Mouse (Mus musculus): ENCODE results near the gene St3gal4. TPM values are rescaled to one million over a fixed set of nuclear protein-coding genes. Genes with fewer than 3 reads are reported as not detected.
A peak's percentile ranks its signal among the peaks of the same experiment; 100 is the strongest.

St3gal4 gene
- total and polyA plus RNA-seq, 2 experiments from 2014 or later = 19.6 to 29.8 TPM

GRCm38 (mm10) chr9:35116391-35117381 lies 2.4 kb downstream of the St3gal4 start:
- Histone ChIP-seq H3K4me2 (ENCODE audit: low read depth, low read length, poor library complexity, severe bottlenecking) (peak overlapping the region; percentile 86), H3K9me3 (ENCODE audit: low read length) (no peaks in the 10 kb centered on the region), H3K9ac (replicated peaks; ENCODE audit: low read length, poor library complexity, severe bottlenecking) (peak overlapping the region; percentile 71), H3K27me3 (ENCODE audit: insufficient read depth, low read length) (no peaks in the 10 kb centered on the region), H3K27ac (ENCODE audit: low read depth, low read length) (peak overlapping the region; percentile 73), H3K36me3 (ENCODE audit: insufficient read depth, low read length) (no peaks in the 10 kb centered on the region), H3K4me1 (ENCODE audit: insufficient read depth, low read length) (peaks cover 6% of the 10 kb centered on the region), H3K4me3 (ENCODE audit: low read depth, low read length) (peak overlapping the region; percentile 80)
- DNase-seq (ENCODE audit: low spot score) (peak; percentile 86), ATAC-seq (ENCODE audit: low FRiP score) (peak; percentile 92)
- no peak for TF ChIP-seq CTCF (IDR thresholded peaks at IDR 0.05)
- under 1% methylated on average over 76 of the region's 84 CpGs for WGBS

- ATAC-seq (ENCODE audit: low FRiP score) (0 out of 2 replicates have a peak, but pooled peaks have one; percentile 3), DNase-seq (ENCODE audit: low spot score) (no peak)
- peak overlapping the region; percentile 86 for H3K4me2 ChIP-seq (ENCODE audit: low read depth, low read length, poor library complexity, severe bottlenecking)
- no peaks in the 10 kb centered on the region for H3K9me3 ChIP-seq (ENCODE audit: low read length)
- H3K9ac ChIP-seq (replicated peaks; ENCODE audit: low read length, poor library complexity, severe bottlenecking) = peak overlapping the region; percentile 71
- H3K4me3 ChIP-seq (ENCODE audit: low read depth, low read length) = peak overlapping the region; percentile 80
- WGBS = 41% methylated on average over 4 of the region's 4 CpGs
- no peak overlapping the region for H3K27ac ChIP-seq (ENCODE audit: low read depth, low read length)
- no peak for TF ChIP-seq CTCF (IDR thresholded peaks at IDR 0.05)
- no peaks in the 10 kb centered on the region for H3K27me3 ChIP-seq (ENCODE audit: insufficient read depth, low read length)
- H3K36me3 ChIP-seq (ENCODE audit: insufficient read depth, low read length) = no peaks in the 10 kb centered on the region
- H3K4me1 ChIP-seq (ENCODE audit: insufficient read depth, low read length) = peaks cover 6% of the 10 kb centered on the region
These were observed 3.3 kb downstream of the St3gal4 start for GRCm38 (mm10) chr9:35115804-35116203.

GRCm38 (mm10) chr9:35115299-35115698 lies 3.8 kb downstream of the St3gal4 start:
- WGBS = 68% methylated on average over 3 of the region's 4 CpGs
- no peak for ATAC-seq (ENCODE audit: low FRiP score)

GRCm38 (mm10) chr9:35114234-35114633 lies 4.8 kb downstream of the St3gal4 start:
- Histone ChIP-seq H3K4me1 (ENCODE audit: insufficient read depth, low read length) (peaks cover 6% of the 10 kb centered on the region), H3K36me3 (ENCODE audit: insufficient read depth, low read length) (no peaks in the 10 kb centered on the region), H3K9ac (replicated peaks; ENCODE audit: low read length, poor library complexity, severe bottlenecking) (no peak overlapping the region), H3K27ac (ENCODE audit: low read depth, low read length) (no peak overlapping the region), H3K27me3 (ENCODE audit: insufficient read depth, low read length) (no peaks in the 10 kb centered on the region), H3K9me3 (ENCODE audit: low read length) (no peaks in the 10 kb centered on the region), H3K4me2 (ENCODE audit: low read depth, low read length, poor library complexity, severe bottlenecking) (no peak overlapping the region), H3K4me3 (ENCODE audit: low read depth, low read length) (no peak overlapping the region)
- no peak for ATAC-seq (ENCODE audit: low FRiP score)
- no peak for TF ChIP-seq CTCF (IDR thresholded peaks at IDR 0.05)
- 89% methylated on average over 3 of the region's 3 CpGs for WGBS
- no peak for DNase-seq (ENCODE audit: low spot score)

More at GRCm38 (mm10) chr9:35115299-35115698, 3.8 kb downstream of the St3gal4 start:
- Histone ChIP-seq H3K9ac (replicated peaks; ENCODE audit: low read length, poor library complexity, severe bottlenecking) (no peak overlapping the region), H3K4me2 (ENCODE audit: low read depth, low read length, poor library complexity, severe bottlenecking) (peak overlapping the region; percentile 86; the same call in 1 of the 2 replicates), H3K4me1 (ENCODE audit: insufficient read depth, low read length) (peaks cover 6% of the 10 kb centered on the region), H3K27me3 (ENCODE audit: insufficient read depth, low read length) (no peaks in the 10 kb centered on the region), H3K9me3 (ENCODE audit: low read length) (no peaks in the 10 kb centered on the region), H3K4me3 (ENCODE audit: low read depth, low read length) (no peak overlapping the region), H3K27ac (ENCODE audit: low read depth, low read length) (no peak overlapping the region), H3K36me3 (ENCODE audit: insufficient read depth, low read length) (no peaks in the 10 kb centered on the region)
- no peak for DNase-seq (ENCODE audit: low spot score)
- no peak for TF ChIP-seq CTCF (IDR thresholded peaks at IDR 0.05)

- WGBS = 35% methylated on average over 19 of the region's 19 CpGs
- Histone ChIP-seq H3K4me2 (ENCODE audit: low read depth, low read length, poor library complexity, severe bottlenecking) (peak overlapping the region; percentile 12; the same call in 1 of the 2 replicates), H3K27me3 (ENCODE audit: insufficient read depth, low read length) (no peaks in the 10 kb centered on the region), H3K9ac (replicated peaks; ENCODE audit: low read length, poor library complexity, severe bottlenecking) (no peak overlapping the region), H3K36me3 (ENCODE audit: insufficient read depth, low read length) (no peaks in the 10 kb centered on the region), H3K27ac (ENCODE audit: low read depth, low read length) (no peak overlapping the region), H3K4me3 (ENCODE audit: low read depth, low read length) (no peak overlapping the region), H3K4me1 (ENCODE audit: insufficient read depth, low read length) (peaks cover 6% of the 10 kb centered on the region), H3K9me3 (ENCODE audit: low read length) (no peaks in the 10 kb centered on the region)
- no peak for TF ChIP-seq CTCF (IDR thresholded peaks at IDR 0.05)
- no peak for ATAC-seq (ENCODE audit: low FRiP score)
- no peak for DNase-seq (ENCODE audit: low spot score)
These were observed 7.0 kb downstream of the St3gal4 start for GRCm38 (mm10) chr9:35111941-35112595.
